Mouse (Mus musculus) spleen, adult 2 months (tissue): ENCODE data around the gene Nt5e. TPM values are rescaled to one million over a fixed set of nuclear protein-coding genes. Genes with fewer than 3 reads are reported as not detected.

ENCODE experiments used
- DNase-seq, 2 experiments: peaks; one replicate each; pipeline versions ENCODE4 v3.0.0 to v3.0.0-alpha.2; 2012 to 2021; ENCODE audit warnings: low spot score in 2 of 2, low read depth in 1 of 2
- H3K27ac ChIP-seq: fragments of 200-500 bp; 2 replicates; pipeline ENCODE4 v1.5.1; 2012; ENCODE audit warnings: low read length, inconsistent platforms; ENCODE audit not compliant: insufficient read depth
- H3K27me3 ChIP-seq: fragments of 200-500 bp; 2 replicates; pipeline ENCODE4 v1.6.1; 2012; ENCODE audit warnings: mild to moderate bottlenecking, moderate library complexity, low read length, inconsistent platforms; ENCODE audit not compliant: control insufficient read depth, insufficient read depth
- H3K36me3 ChIP-seq: fragments of 200-500 bp; 2 replicates; pipeline ENCODE4 v1.6.1; 2012; ENCODE audit warnings: mild to moderate bottlenecking, low read length, inconsistent platforms; ENCODE audit not compliant: control insufficient read depth, insufficient read depth
- H3K4me1 ChIP-seq: fragments of 200-500 bp; 2 replicates; pipeline ENCODE4 v1.6.1; 2011; ENCODE audit warnings: inconsistent platforms; ENCODE audit not compliant: control insufficient read depth, insufficient read depth, insufficient read length
- H3K4me3 ChIP-seq: fragments of 200-500 bp; 2 replicates; pipeline ENCODE4 v1.5.1; 2011; ENCODE audit warnings: mild to moderate bottlenecking, inconsistent platforms; ENCODE audit not compliant: insufficient read depth, insufficient read length; ENCODE audit errors: extremely low read depth
- CTCF ChIP-seq: fragments of 200-500 bp; IDR thresholded peaks from 2 replicates; pipeline ENCODE4 v1.5.1; 2011; ENCODE audit warnings: mild to moderate bottlenecking, inconsistent platforms; ENCODE audit not compliant: insufficient read depth, insufficient read length, insufficient replicate concordance; ENCODE audit errors: extremely low read depth
- POLR2A ChIP-seq: fragments of 200-500 bp; IDR thresholded peaks from 2 replicates; pipeline ENCODE4 v1.6.1; 2011; ENCODE audit warnings: low read depth, low read length, inconsistent platforms
- WGBS: fragments of 180-500 bp; shearing (Covaris S2); methylation state at CpG from one replicate; pipeline ENCODE4 v1.1.7; 2018; 5-methylcytosine and 5-hydroxymethylcytosine counted together
- polyA plus RNA-seq: library from polyadenylated mRNA; depleted of rRNA; stranded (reverse); fragments of >200 nt; gene quantifications from 2 replicates; pipeline ENCODE4 v1.2.3, GENCODE M21; 2012

Gene Nt5e
- polyA plus RNA-seq, 1 experiment: 2.5 TPM

GRCm38 (mm10) chr9:88366819-88367218 is 39.8 kb downstream of the Nt5e start:
- Histone ChIP-seq H3K4me3 (no peak overlapping the region), H3K36me3 (no peaks in the 10 kb centered on the region; the same call in 1 of the 2 replicates), H3K27me3 (no peaks in the 10 kb centered on the region), H3K4me1 (no peaks in the 10 kb centered on the region; the same call in 1 of the 2 replicates), H3K27ac (no peak overlapping the region)
- 90% methylated on average over 4 of the region's 4 CpGs for WGBS
- TF ChIP-seq CTCF (no peak), POLR2A (no peak)
- no peak for DNase-seq

GRCm38 (mm10) chr9:88367322-88367721 is 40.3 kb downstream of the Nt5e start:
- TF ChIP-seq CTCF (no peak), POLR2A (no peak)
- H3K36me3 ChIP-seq: no peaks in the 10 kb centered on the region; the same call in 1 of the 2 replicates
- H3K4me3 ChIP-seq: no peak overlapping the region
- no peak overlapping the region for H3K27ac ChIP-seq
- no peaks in the 10 kb centered on the region for H3K27me3 ChIP-seq
- 89% methylated on average over 5 of the region's 5 CpGs for WGBS
- DNase-seq: no peak
- no peaks in the 10 kb centered on the region; the same call in 1 of the 2 replicates for H3K4me1 ChIP-seq

GRCm38 (mm10) chr9:88367751-88368150 is 40.8 kb downstream of the Nt5e start:
- H3K4me1 ChIP-seq: no peaks in the 10 kb centered on the region

GRCm38 (mm10) chr9:88368476-88368875 is 41.5 kb downstream of the Nt5e start:
- H3K4me1 ChIP-seq: no peaks in the 10 kb centered on the region
- TF ChIP-seq POLR2A: no peak
- TF ChIP-seq CTCF: no peak
- no peak overlapping the region for H3K27ac ChIP-seq
- no peak for DNase-seq
- H3K36me3 ChIP-seq: no peaks in the 10 kb centered on the region; the same call in 1 of the 2 replicates
- 95% methylated on average over 5 of the region's 5 CpGs for WGBS
- no peak overlapping the region for H3K4me3 ChIP-seq
- no peaks in the 10 kb centered on the region for H3K27me3 ChIP-seq

More at GRCm38 (mm10) chr9:88367751-88368150, 40.8 kb downstream of the Nt5e start:
- Histone ChIP-seq H3K27ac (no peak overlapping the region), H3K27me3 (no peaks in the 10 kb centered on the region), H3K4me3 (no peak overlapping the region), H3K36me3 (no peaks in the 10 kb centered on the region; the same call in 1 of the 2 replicates)
- 84% methylated on average over 1 of the region's 1 CpGs for WGBS
- no peak for DNase-seq
- TF ChIP-seq POLR2A (no peak), CTCF (no peak)

GRCm38 (mm10) chr9:88369666-88370065 is 42.7 kb downstream of the Nt5e start:
- H3K36me3 ChIP-seq: no peaks in the 10 kb centered on the region; the same call in 1 of the 2 replicates
- no peaks in the 10 kb centered on the region for H3K4me1 ChIP-seq

GRCm38 (mm10) chr9:88371201-88371600 is 44.2 kb downstream of the Nt5e start:
- no peak overlapping the region for H3K4me3 ChIP-seq
- no peaks in the 10 kb centered on the region for H3K4me1 ChIP-seq
- H3K27me3 ChIP-seq: no peaks in the 10 kb centered on the region
- H3K36me3 ChIP-seq: no peaks in the 10 kb centered on the region; the same call in none of the 2 replicates
- TF ChIP-seq POLR2A (no peak), CTCF (no peak)
- WGBS: 91% methylated on average over 2 of the region's 2 CpGs
- no peak for DNase-seq
- H3K27ac ChIP-seq: no peak overlapping the region

More at GRCm38 (mm10) chr9:88369666-88370065, 42.7 kb downstream of the Nt5e start:
- no peak overlapping the region for H3K27ac ChIP-seq
- H3K27me3 ChIP-seq: no peaks in the 10 kb centered on the region
- no peak overlapping the region for H3K4me3 ChIP-seq
- TF ChIP-seq CTCF (no peak), POLR2A (no peak)
- 91% methylated on average over 2 of the region's 2 CpGs for WGBS
- DNase-seq: no peak

- H3K4me3 ChIP-seq: no peak overlapping the region
- TF ChIP-seq POLR2A (no peak), CTCF (no peak)
- no peak for DNase-seq
- H3K27me3 ChIP-seq: no peaks in the 10 kb centered on the region
- WGBS: 89% methylated on average over 2 of the region's 2 CpGs
- H3K27ac ChIP-seq: no peak overlapping the region
- no peaks in the 10 kb centered on the region for H3K4me1 ChIP-seq
- H3K36me3 ChIP-seq: no peaks in the 10 kb centered on the region; the same call in none of the 2 replicates
Measured at GRCm38 (mm10) chr9:88373001-88373400, 46.0 kb downstream of the Nt5e start.
